Comparison of ENCODE assay signal across 16 mouse cellular contexts in genomic region chr2:58156108-58156415, GRCm38 (mm10). TPM values are rescaled to one million over a fixed set of nuclear protein-coding genes. Genes with fewer than 3 reads are reported as not detected.
A peak's percentile ranks its signal among the peaks of the same experiment; 100 is the strongest.
DNase-seq lines count a peak whose midpoint lies in the region; ATAC-seq lines count a peak whose summit lies in the region.
"Had no signal": no experiment of that assay in that cellular context is flagged by ENCODE, and none has a peak within 500 bp of the region (broad histone marks: within the 10 kb centered on the region; RNA-seq: fewer than 3 reads in every experiment).

No protein-coding gene starts in this region.

- H3K4me2 ChIP-seq in heart, embryonic 16.5 days (ENCODE audit: low read depth, low read length) = peak overlapping the region; percentile 33; the same call in 1 of the 2 replicates
- no peak overlapping the region for H3K4me2 ChIP-seq in heart, embryonic 11.5 days
- peak overlapping the region; percentile 53 for H3K4me2 ChIP-seq in liver, embryonic 15.5 days
- H3K4me2 ChIP-seq: embryonic facial prominence, embryonic 15.5 days; midbrain, embryonic 15.5 days had no signal

- H3K9ac ChIP-seq in heart, embryonic 16.5 days (ENCODE audit: low read length) = no peak overlapping the region
- H3K9ac ChIP-seq in heart, embryonic 11.5 days (ENCODE audit: low read depth, low read length) = no peak overlapping the region
- no peak overlapping the region for H3K9ac ChIP-seq in liver, embryonic 15.5 days
- H3K9ac ChIP-seq: embryonic facial prominence, embryonic 15.5 days; midbrain, embryonic 15.5 days had no signal

- no peaks in the 10 kb centered on the region for H3K27me3 ChIP-seq in heart, embryonic 16.5 days (ENCODE audit: control insufficient read depth, insufficient read depth, low read length)
- no peaks in the 10 kb centered on the region for H3K27me3 ChIP-seq in heart, embryonic 11.5 days (ENCODE audit: control insufficient read depth, insufficient read depth, low read length)
- no peaks in the 10 kb centered on the region for H3K27me3 ChIP-seq in liver, embryonic 15.5 days
- H3K27me3 ChIP-seq: embryonic facial prominence, embryonic 15.5 days; midbrain, embryonic 15.5 days had no signal

- H3K27ac ChIP-seq in heart, embryonic 16.5 days (ENCODE audit: low read length) = no peak overlapping the region
- H3K27ac ChIP-seq in heart, embryonic 11.5 days (ENCODE audit: low read depth, low read length) = no peak overlapping the region
- no peak overlapping the region for H3K27ac ChIP-seq in liver, embryonic 15.5 days (replicated peaks)
- H3K27ac ChIP-seq: embryonic facial prominence, embryonic 15.5 days; limb, embryonic 10.5 days; midbrain, embryonic 15.5 days; stomach, postnatal 0 days had no signal

- H3K36me3 ChIP-seq in heart, embryonic 16.5 days (ENCODE audit: control insufficient read depth, insufficient read depth) = no peaks in the 10 kb centered on the region
- H3K36me3 ChIP-seq in heart, embryonic 11.5 days (ENCODE audit: control insufficient read depth, insufficient read depth, low read length) = no peaks in the 10 kb centered on the region
- H3K36me3 ChIP-seq in liver, embryonic 15.5 days (replicated peaks) = no peaks in the 10 kb centered on the region
- H3K36me3 ChIP-seq: embryonic facial prominence, embryonic 15.5 days; limb, embryonic 10.5 days; midbrain, embryonic 15.5 days had no signal

- ATAC-seq in heart, embryonic 16.5 days (replicated peaks; ENCODE audit: extremely low read depth, insufficient read depth, low FRiP score) = no peak
- no peak for ATAC-seq in heart, embryonic 11.5 days (replicated peaks; ENCODE audit: insufficient number of reproducible peaks, low FRiP score, low TSS enrichment)
- ATAC-seq in liver, embryonic 15.5 days (ENCODE audit: insufficient read depth) = no peak
- ATAC-seq: lung, postnatal 0 days; midbrain, embryonic 15.5 days had no signal

- DNase-seq in 416B (ENCODE audit: low read depth) = peak; percentile 66
- peak; percentile 64 for DNase-seq in T-cell, adult 2 months (ENCODE audit: low spot score)
- no peak for DNase-seq in ovary, adult 18-20 months (ENCODE audit: low spot score)
- no peak for DNase-seq in frontal cortex, postnatal 36 days (ENCODE audit: low spot score in 2 of 2)
- DNase-seq in adrenal gland, postnatal 14 days = no peak
- DNase-seq: adrenal gland, postnatal 10 days; gastrocnemius, postnatal 25 days; kidney, postnatal 14 days had no signal

- 62% methylated on average over 5 of the region's 5 CpGs for WGBS in heart, embryonic 16.5 days
- 67% methylated on average over 5 of the region's 5 CpGs for WGBS in heart, embryonic 11.5 days (ENCODE audit: insufficient replicate concordance)
- WGBS in liver, embryonic 15.5 days (ENCODE audit: insufficient replicate concordance) = 18% methylated on average over 5 of the region's 5 CpGs

- H3K4me3 ChIP-seq in heart, embryonic 16.5 days (ENCODE audit: low read length) = no peak overlapping the region
- H3K4me3 ChIP-seq in heart, embryonic 11.5 days (ENCODE audit: low read depth, low read length) = no peak overlapping the region
- peak overlapping the region; percentile 34 for H3K4me3 ChIP-seq in liver, embryonic 15.5 days (replicated peaks)
- H3K4me3 ChIP-seq: embryonic facial prominence, embryonic 15.5 days; limb, embryonic 10.5 days; midbrain, embryonic 15.5 days had no signal

- H3K9me3 ChIP-seq in heart, embryonic 16.5 days (replicated peaks; ENCODE audit: control insufficient read depth, low read length) = no peaks in the 10 kb centered on the region
- H3K9me3 ChIP-seq in heart, embryonic 11.5 days (replicated peaks; ENCODE audit: control insufficient read depth, low read length) = no peaks in the 10 kb centered on the region
- no peaks in the 10 kb centered on the region for H3K9me3 ChIP-seq in liver, embryonic 15.5 days (replicated peaks)
- H3K9me3 ChIP-seq: embryonic facial prominence, embryonic 15.5 days; limb, embryonic 10.5 days; midbrain, embryonic 15.5 days had no signal

- peaks cover 7% of the 10 kb centered on the region for H3K4me1 ChIP-seq in heart, embryonic 16.5 days (ENCODE audit: control insufficient read depth, insufficient read depth, low read length)
- H3K4me1 ChIP-seq in heart, embryonic 11.5 days (ENCODE audit: control insufficient read depth, insufficient read depth, low read length) = no peaks in the 10 kb centered on the region
- H3K4me1 ChIP-seq in liver, embryonic 15.5 days (replicated peaks) = 0 out of 2 replicates have a peak, but pooled peaks cover 9% of the 10 kb centered on the region
- H3K4me1 ChIP-seq: embryonic facial prominence, embryonic 15.5 days; midbrain, embryonic 15.5 days had no signal

RNA-seq across cellular contexts. Expression of gene Cytip, which starts 39.3 kb away (rescaled TPM):
- polyA plus RNA-seq in heart, embryonic 16.5 days (2015; fragmentation: Nextera tagmentation; extraction: Ambion mirVana) = 3.1 and 5.1 TPM in 2 replicates
- 0.20 TPM in 1 of 2 replicates, not detected in the other for polyA plus RNA-seq in heart, embryonic 11.5 days (2014; fragmentation: Nextera tagmentation; extraction: Ambion mirVana)
- polyA plus RNA-seq in liver, embryonic 15.5 days (2015; fragmentation: Nextera tagmentation; extraction: Ambion mirVana) = 3.3 and 3.4 TPM in 2 replicates
- 10.5 and 27.2 TPM in 2 replicates for total RNA-seq in adrenal gland, postnatal 14 days (2021)

Comparison
In these comparisons a context has a peak if more than half of its experiments do, and no peak if none do; other contexts are left out.
1. DNase-seq: peak in 416B (single experiment) and T-cell, adult 2 months (single experiment); none in ovary, adult 18-20 months (single experiment), frontal cortex, postnatal 36 days (0 of 2) and adrenal gland, postnatal 14 days (single experiment).